Mouse (Mus musculus) layer of hippocampus, adult 11-12 months (tissue): ENCODE data around the gene Scnn1b.

Source experiments
- DNase-seq: peaks from one replicate; pipeline ENCODE4 v3.0.0; 2022; ENCODE audit warnings: low spot score

Scnn1b gene

DNA sequence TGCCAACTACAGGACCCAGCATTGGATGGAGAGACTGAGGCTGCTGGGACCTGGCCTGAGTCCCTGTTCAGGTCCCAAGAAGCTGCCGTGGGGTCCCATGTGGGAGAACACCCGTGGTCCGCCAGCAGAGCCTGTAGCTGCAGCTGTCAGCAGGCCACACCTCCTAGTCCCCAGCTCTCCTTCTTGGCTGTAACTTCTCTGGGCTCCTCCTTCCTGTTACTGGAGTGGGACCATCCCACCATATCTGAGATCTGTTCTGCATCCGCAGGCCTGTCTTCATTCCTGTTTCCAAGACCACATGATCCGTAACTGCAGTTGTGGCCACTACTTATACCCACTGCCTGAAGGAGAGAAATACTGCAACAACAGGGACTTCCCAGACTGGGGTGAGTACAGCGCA, 49.1 kb downstream of the Scnn1b start:
- no peak for DNase-seq

DNA sequence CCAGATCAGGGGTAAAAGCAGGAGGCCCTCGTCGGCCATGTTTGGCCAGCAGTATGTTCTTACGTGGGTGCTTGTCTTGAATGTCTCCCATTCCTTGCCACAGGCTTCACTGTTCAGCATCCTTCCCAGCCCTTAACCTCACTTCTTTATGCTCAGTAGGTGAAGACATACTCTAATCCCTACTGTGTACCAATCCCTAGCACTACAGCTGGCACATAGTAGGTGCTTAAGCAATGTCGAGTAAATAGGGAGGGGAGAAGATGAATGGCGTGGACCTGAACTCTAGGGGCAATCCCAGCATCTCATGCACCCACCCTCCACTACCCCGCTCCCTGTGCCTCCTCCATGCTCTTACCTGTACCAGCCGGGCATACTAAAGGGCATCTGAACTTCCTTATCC, 59.5 kb downstream of the Scnn1b start:
- DNase-seq = no peak

DNA sequence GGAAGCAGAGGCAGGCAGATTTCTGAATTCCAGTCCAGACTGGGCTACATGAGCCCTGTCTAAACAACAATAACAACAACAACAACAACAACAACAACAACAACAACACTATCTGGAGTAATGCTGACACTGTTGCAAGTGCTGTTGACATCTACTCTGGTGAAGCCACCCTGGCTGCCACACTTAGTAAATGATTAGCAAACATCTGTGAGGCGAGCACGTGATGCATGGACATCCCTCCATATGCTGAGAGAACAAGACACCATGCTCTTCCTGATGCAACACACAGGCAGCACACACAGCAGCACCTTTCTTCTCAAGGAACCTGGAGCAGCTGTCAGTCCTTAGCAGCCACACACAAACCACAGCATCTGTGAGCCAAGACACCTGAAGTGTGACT, 63.0 kb downstream of the Scnn1b start:
- DNase-seq = no peak

DNA sequence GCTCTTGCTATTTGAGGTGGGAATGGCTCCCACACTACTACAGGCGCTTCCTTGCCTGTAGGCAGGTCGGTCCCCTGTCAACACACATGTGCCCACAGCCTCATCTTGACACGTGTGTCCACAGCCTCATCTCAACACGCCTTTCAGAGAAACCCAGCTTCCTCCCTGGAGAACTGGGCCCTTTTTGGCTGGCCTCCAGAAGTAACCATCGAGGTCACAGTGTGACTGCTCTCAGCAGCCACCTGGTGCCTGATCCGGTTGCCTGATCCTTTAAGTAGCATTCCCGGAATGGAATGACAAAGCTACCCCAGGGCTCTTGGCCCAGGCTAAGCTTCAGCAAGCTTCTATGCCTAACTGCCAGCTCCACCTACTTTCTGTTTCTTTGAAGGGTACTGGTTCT, 66.4 kb downstream of the Scnn1b start:
- no peak for DNase-seq

DNA sequence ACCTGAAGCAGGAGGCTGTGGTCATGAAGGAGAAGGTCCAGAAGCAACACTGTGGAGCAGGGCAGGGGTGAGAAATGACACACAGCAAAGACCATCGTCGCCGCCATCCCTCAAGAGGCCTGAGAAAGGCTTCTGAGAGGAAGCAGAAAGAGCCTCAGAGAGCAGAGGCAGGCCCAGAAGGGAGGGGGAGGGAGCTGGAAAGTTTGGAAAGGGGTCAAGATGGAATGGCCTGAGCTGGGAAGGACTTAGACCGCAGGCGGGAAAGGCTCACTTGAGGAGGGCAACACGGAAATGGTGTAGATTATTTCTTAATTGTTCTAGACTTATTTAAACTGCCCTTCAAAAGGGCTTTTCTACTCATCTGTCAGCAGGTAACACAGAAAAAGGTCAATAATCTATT, 68.8 kb downstream of the Scnn1b start:
- no peak for DNase-seq

DNA sequence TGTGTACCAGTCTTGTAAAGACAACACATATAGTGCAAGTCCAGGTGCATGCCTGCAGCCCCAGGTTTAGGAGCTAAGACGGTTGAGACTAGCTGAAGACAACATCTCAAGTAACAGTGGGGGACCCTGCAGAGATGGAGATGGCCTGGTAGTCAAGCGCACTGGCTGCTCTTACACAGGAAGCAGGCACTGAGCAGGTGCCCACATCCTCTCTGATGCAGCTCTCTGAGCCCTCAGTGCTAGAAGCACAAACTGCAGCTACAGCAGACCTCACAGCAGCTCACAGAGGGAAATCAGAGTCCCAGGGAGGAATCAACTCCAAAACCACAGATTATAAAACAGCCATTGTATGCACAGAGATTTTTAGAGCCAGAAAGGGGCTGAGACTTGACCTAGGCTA, 69.5 kb downstream of the Scnn1b start:
- DNase-seq = no peak

DNA sequence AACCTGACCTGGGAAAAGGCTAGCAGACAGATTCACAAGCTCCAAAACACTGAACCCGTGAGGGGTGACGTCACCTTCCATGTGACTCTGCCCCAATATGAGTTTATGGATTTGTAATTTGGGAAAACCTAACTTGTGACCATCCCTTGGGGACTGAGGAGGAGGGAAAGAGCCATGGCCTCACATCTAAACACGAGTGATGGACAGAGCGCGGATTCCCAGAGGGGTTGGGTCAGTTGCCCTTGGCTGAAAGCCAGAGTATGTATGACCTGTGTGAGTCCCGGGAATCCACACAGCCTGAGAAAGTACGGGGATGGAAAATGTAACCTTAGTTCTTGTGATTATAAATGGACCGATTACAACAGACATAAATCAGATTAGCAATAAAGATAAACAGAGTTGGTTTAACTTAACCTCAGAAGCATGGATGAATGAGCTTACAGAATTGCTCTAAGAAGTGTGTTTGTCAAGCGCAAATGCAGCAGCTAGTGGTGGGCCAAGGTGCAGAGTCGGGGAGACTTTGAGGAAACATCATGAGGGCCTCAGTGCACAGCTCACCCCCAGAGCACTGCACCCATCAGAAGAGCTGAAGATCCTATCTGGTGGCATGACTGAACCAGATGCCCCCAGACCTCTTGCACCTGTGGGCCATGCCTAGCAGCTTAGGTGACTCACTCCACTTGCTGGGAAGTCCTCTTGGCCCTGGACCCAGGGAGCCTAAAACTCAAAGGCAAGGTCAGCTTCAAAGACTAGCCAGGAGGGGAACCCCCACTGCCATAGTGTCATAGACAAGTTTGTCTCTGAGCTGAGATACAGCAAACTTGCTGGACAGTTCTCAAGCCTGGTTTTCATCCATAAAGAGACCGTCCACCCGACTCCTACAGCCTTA, 71.3 kb downstream of the Scnn1b start:
- DNase-seq = no peak

DNA sequence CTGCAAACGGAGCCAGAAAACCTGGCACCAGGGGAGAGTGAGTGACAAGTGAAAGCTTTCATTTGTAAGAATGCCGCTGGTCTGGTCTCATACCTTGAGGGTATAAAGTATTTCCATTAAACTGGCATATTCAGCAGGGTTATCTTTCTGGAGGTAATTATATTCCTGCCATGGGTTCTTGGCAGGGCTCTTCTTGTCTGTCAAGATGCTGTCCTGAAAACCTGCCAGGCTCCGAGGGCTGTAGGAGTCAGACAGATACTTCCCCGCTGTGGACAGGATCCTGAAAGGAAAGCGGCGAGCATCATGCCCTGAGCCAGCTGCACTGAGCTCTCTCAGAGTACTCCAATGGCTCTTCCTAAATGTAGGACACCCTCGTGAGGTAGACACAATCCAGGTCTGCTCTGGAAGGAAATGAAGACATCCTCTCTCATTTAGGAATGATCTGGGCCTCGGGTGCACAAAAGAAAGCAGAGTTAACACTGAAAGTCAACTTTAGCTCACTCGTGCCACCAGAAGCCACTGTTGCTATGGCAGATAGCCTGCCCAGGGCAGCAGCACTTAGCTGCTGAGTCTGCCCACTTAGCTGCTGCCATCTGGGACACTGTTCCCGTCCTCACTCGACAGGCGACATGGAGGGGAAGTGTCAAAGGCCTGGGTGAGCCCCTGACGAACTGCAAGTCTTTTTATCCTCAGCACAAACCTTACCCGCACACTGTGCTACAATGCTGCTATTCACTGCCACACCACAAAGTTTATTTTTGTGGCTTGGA, 72.2 kb downstream of the Scnn1b start:
- no peak for DNase-seq

DNA sequence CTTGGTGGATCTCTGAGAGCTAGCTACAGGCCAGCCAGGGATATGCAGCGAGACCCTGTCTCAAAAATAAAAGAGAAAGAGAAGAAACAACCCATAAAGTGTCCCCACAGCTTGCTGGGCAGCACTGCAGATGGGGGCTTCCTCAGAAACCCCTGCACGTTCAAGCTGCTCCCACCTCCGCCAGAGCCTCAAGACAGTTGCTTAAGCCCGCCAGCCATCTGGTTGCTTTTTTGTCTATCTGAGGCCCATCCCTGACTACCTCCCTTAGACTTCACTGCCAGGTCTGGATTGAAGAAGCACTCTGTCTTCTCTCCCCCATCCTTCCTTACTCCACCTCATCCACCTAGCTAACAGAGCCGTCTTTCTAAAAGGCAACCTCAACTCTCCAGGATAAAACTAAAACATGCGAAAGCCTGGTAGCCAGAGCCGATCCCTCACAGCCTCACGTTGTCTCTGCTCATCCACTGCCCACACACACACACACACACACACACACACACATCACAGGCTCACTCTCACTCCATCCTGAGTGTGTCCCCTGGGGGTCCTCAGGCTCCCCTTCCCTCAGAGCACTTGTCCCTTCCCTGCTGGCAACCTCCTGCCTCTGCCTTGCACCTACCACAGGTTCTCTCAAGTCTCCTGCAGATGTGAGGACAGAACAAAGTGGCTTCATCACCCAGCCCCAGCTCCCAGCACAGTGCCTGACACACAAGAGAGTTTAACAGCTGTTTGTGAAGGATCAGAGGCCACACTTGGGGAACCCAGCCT, 73.5 kb downstream of the Scnn1b start:
- no peak for DNase-seq

DNA sequence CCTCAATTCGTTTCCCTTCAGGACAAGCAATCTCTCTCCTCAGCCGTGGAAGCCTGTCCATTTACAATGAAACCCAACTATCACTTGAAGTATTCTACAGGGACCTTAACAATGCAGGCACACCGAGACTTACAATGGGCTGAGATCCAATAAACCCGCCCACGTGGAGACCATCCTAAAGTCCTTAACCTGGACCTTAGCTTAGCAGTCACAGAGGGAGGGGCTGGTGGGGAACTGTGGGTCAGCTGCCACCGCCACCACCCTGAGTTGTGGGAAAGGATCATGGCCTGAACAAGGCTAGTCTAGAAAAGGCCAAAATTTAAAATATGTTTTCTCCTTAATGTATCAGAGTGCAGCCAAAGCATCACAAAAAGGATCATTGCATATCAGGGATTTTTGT, 74.4 kb downstream of the Scnn1b start:
- DNase-seq = no peak

DNA sequence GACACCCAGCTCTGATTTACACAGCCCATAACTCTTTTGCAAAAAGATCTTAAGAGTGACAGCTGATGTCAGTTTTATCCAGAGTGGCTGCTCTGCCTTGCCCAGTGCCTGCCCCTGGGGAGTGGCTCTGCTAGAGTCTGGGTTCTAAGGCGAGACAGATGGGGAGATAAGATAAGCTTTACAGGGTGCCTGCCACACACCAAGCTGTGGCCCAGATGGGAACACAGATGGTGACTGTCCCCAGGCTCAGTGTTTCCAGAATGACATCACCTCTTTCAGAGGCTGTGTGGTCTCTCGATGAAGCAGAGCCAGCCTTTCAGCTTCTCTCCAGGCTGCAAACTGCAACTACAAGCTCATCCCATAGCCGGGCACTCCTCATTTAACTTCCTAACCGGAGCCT, 74.9 kb downstream of the Scnn1b start:
- peak; percentile 86 for DNase-seq

DNA sequence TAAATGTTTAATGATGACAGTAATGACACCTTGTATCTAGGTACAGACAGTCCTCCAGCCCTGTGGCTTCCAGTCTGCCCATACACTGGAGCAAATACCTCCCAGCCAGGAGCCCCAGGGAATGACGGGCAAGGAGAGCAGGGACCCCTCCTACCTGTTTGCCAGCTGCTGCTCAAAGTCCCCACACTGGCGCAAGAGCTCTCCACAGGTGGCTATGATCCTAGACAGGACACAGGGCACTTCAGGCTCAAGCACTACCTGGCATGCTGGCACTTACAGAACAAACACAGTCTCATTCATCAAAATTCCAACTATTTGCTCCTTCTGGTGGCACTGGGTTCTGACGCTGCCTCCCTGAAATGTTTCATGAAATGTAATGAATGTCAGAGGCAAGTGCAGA, 76.2 kb downstream of the Scnn1b start:
- DNase-seq = no peak

DNA sequence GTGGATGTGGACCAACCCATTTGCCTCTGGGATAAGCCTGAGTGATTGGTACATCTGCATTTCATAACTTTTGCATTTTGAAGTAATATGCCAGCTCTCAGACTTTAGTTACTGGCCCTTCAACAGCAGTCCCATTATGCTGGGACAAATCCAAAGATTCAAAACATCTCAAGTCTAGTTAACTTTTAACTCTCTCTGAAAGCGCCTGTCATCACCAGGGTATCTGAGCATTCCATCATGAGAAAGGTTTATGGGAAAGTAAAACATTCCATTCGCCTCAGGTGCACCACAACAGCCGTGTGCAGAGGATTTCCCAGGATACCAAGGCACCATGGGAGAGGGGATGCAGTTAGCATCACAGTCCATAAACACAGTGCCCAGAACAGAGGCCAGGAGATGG, 76.8 kb downstream of the Scnn1b start:
- no peak for DNase-seq

DNA sequence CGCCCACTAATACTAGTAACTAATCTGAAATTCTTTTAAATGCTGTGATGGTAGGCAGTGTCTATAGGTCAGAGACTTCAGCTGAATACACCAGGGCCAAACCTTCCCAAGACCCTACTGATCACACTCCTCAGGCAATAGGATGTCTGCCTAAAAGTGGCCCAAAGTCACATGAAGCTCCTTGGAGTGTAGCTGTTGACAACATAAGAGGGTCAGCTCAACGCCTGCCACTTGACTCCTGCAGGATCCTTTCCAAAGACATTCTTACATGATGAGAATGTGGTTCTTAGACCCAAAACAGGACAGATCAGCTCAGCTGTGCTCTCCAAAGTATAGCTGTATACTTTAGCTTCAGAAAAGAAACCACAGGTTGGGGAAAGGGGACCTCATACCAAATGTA, 77.5 kb downstream of the Scnn1b start:
- no peak for DNase-seq

DNA sequence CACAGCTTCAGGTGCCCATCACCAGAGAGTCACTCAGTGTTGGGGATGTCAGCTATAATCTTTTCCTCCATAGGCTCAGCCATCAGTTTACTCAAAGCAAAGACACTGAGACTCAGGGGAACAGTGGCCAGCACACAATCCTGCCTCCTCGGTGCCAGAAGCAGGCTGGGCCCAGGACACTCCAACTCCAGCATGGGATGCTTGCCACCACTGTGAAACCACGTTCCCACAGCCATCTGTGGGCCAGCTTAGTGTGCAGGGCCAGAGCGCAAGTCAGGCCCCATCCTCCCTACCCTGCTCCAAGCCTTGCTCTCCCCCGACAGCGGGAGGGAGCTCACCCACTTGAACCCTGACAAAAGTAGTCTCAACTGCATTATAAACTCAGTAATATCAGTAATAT, 81.4 kb downstream of the Scnn1b start:
- no peak for DNase-seq

DNA sequence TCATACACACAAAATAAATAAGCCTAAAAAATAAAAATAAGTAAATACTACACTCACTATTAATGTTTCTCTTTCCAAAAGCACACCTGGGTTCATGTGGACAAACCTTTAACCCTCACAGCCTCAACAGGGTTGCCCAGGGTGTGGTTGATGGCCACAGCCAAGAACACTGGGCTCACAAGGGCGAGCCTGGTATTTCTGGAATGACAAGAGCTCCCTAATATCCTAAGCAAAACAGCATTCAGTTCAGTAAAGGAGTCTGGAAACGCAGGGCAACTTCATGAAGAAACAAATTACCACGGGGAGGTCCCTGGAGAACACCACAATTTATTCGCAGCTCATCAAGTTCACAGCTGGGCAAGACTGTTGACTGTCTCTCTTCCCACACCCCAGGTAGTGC, 82.7 kb downstream of the Scnn1b start:
- no peak for DNase-seq

DNA sequence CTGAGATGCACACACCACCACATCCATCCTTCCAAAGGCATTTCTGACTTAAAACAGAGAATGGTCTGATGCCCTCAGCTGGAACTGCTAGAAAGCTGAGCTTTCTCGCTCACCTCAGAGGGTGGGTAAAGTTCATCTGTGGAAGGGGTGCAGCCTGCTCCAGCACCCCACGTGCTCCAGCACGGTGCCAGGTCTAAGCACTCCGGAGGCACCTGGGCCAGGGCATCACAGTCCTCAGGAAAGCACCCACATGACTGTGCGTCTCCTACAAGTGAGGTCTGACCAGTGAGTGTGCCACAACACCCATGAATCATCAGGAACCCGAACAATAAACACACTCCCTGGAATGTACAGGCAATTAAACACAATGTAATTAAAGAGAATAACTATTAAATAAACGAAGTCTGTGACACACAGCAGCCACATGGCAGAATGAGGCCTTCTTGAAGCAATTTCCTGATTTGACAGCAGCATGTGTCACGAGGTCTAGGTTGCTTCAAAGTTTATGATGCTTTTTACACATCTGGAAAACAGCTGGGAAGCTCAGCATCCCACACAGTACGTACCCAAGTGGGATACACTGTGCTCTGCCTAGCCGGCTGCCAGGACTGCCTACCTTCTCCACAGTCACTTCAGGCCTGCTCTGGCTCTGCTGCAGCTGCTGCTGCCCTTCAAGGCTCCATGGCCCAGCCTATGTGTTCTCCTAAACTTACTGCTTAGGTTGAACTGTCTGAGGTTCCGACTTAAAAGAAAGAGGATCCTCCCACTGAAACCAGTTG, 90.2 kb downstream of the Scnn1b start:
- DNase-seq = no peak

DNA sequence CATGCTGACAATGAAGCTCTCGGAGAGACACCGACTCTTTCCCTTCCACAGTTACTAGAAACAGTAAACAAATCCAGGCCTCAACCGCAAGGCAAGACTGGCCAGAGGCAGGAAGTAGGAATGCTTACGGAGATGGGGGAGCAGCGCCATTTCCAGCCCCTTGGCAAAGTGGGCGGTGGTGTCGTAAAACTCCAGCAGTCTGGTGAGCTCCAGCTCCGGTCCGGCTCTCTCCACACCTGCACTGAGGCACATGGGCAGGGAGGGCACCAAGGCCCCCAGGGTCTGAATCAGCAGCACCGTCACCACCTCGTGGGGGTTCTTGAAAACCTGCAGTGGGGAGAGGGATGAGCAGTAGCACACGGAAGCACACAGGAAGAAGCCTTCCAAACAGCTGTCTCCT, 91.0 kb downstream of the Scnn1b start:
- DNase-seq = no peak

DNA sequence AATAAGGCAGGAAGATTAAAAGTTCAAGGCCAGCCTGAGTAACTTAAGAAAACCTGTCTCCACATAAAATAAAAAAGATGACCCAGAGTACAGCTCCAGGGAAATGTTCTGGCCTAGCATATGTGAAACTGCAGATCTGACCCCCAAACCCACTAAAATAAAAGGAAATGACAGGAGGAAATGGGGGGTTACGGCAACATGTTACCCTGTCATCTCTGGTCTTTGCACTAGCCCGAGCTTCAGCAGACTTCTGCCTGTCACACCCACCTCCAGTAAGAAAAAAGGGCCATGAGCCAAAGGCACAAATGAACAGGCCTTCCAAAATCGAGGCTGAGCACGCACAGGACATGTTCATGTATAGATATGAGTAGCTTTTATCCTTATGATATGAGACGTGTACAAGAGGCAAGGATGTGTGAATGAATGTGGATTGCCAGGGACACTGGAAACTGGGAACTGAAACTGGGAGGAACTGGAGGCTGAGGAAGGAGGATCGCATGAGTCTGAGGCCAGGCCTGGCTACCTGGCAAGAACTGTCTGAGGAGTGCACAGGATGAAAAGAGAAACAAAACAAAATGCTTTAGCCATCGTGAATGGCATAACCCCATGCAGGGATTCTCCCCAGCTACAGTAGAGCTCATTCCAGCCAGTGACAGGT, 97.2 kb downstream of the Scnn1b start:
- DNase-seq = no peak

DNA sequence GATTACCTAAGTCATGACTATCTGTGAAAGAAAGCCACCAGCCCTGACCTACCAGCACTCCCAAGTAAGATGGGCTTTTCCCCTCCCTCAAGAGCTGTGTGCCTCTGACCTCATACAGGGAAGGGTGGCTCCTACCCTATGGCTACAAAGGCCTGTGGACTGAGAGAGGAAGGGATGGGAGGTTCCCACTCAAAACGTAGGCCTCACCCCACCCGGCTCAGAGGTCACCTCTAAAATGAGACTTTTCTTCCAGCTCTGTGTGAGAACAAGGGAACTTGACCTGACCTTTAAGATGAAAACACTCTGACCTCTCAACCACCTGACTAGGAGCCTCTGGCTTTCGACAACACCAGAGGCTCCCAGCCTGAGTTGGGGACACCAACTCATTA, 97.7 kb downstream of the Scnn1b start:
- DNase-seq = no peak

DNA sequence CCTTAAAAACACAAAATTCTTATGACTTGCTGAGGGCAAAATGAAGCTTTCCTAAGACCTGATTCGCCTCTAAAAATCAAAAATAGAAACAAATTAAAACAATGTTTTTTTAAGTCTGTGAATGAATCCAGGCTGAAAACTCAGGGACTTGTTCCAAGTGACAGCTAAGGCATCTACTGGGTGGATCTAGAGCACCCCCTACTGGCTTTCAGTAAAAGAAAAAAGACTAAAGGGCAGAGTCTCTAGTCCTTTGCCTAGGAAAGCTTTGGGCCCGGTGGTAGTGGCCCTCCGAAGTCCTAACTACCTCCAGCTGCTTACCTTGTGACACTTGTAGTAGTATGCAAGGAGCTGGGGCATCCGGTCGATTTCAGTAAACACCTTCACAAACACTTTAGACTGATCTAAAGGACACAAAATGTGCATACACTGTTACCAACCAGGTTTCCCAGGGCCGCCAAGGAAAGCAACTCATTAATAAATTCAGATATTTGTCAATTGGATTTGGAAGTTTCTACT, 99.1 kb downstream of the Scnn1b start:
- peak; percentile 54 for DNase-seq
